Mouse (Mus musculus): ENCODE measurements at regions not wholly inside any gene's neighbourhood (a gene's known extent, or its start where the extent isn't known, plus 50 kb on each side); places are given as distances from the start of the nearest gene placed in this dataset.
A peak's percentile ranks its signal among the peaks of the same experiment; 100 is the strongest.

GRCm38 (mm10) chr9:32053886-32054615, 61.9 kb upstream of the Arhgap32 start:
- DNase-seq = no peak

- DNase-seq = peak; percentile 4
These were observed 58.4 kb upstream of the Arhgap32 start for GRCm38 (mm10) chr9:32057427-32058115.

- DNase-seq = no peak
These were observed 53.2 kb upstream of the Arhgap32 start for GRCm38 (mm10) chr9:32062740-32063139.

GRCm38 (mm10) chr9:32063541-32063940, 52.4 kb upstream of the Arhgap32 start:
- peak; percentile 16 for DNase-seq

- DNase-seq = no peak
These were observed 51.9 kb upstream of the Arhgap32 start for GRCm38 (mm10) chr9:32064007-32064550.

Data from adrenal gland, postnatal 25 days (tissue).